Mouse (Mus musculus) right cerebral cortex, postnatal 25 days (tissue): ENCODE results near the gene Phgr1.

ENCODE experiments used
- DNase-seq: peaks from one replicate; pipeline ENCODE4 v3.0.0; 2022

The Phgr1 gene

GRCm38 (mm10) chr2:118751896-118752791, 20.4 kb upstream of the Phgr1 start:
- no peak for DNase-seq

GRCm38 (mm10) chr2:118752792-118753108, 19.8 kb upstream of the Phgr1 start:
- DNase-seq, result no peak

- no peak for DNase-seq
Measured at GRCm38 (mm10) chr2:118754143-118754542, 18.4 kb upstream of the Phgr1 start.

- no peak for DNase-seq
Measured at GRCm38 (mm10) chr2:118755407-118755806, 17.2 kb upstream of the Phgr1 start.

GRCm38 (mm10) chr2:118756103-118756502, 16.5 kb upstream of the Phgr1 start:
- no peak for DNase-seq

- no peak for DNase-seq
Measured at GRCm38 (mm10) chr2:118759828-118760227, 12.7 kb upstream of the Phgr1 start.

GRCm38 (mm10) chr2:118760311-118761025, 12.1 kb upstream of the Phgr1 start:
- no peak for DNase-seq

GRCm38 (mm10) chr2:118761358-118761757, 11.2 kb upstream of the Phgr1 start:
- no peak for DNase-seq

GRCm38 (mm10) chr2:118761906-118762783, 10.4 kb upstream of the Phgr1 start, which contains the start of gene Ccdc9b:
Gene Ccdc9b (minus strand): TSS chr2:118762661.
- peak; percentile 77 for DNase-seq

- no peak for DNase-seq
Measured at GRCm38 (mm10) chr2:118762784-118763148, 9.8 kb upstream of the Phgr1 start.

- DNase-seq, result peak; percentile 63
Measured at GRCm38 (mm10) chr2:118763469-118763868, 9.1 kb upstream of the Phgr1 start.

- DNase-seq, result no peak
Measured at GRCm38 (mm10) chr2:118764094-118764831, 8.3 kb upstream of the Phgr1 start.

- DNase-seq, result no peak
Measured at GRCm38 (mm10) chr2:118764875-118765274, 7.7 kb upstream of the Phgr1 start.

- DNase-seq, result no peak
Measured at GRCm38 (mm10) chr2:118766041-118767033, 6.2 kb upstream of the Phgr1 start.

- no peak for DNase-seq
Measured at GRCm38 (mm10) chr2:118774536-118774935, 2.0 kb downstream of the Phgr1 start.

GRCm38 (mm10) chr2:118775396-118775795, 2.8 kb downstream of the Phgr1 start:
- no peak for DNase-seq

- DNase-seq, result peak; percentile 72
Measured at GRCm38 (mm10) chr2:118775846-118776245, 3.3 kb downstream of the Phgr1 start.

- no peak for DNase-seq
Measured at GRCm38 (mm10) chr2:118776295-118776694, 3.7 kb downstream of the Phgr1 start.

GRCm38 (mm10) chr2:118778418-118778817, 5.8 kb downstream of the Phgr1 start:
- no peak for DNase-seq

- DNase-seq, result no peak
Measured at GRCm38 (mm10) chr2:118779065-118779464, 6.5 kb downstream of the Phgr1 start.
